Mouse (Mus musculus): ENCODE results near the gene Ncoa3. TPM values are rescaled to one million over a fixed set of nuclear protein-coding genes. Genes with fewer than 3 reads are reported as not detected.
"Not testable (repeated sequence)": the region's sequence is repeated elsewhere in the genome, so short reads cannot be mapped to it uniquely, and the experiment has no call there.

Ncoa3 gene
- total RNA-seq (2021): 10 to 100 TPM; 34.9 to 37.9 TPM

- intact Hi-C loops (cut with DNase I): loop anchor here (5.0 kb wide), 2 partner anchors 40 to 70 kb away; no protein-coding TSS in a partner anchor
- peak; percentile 91 to 92 for DNase-seq (ENCODE audit: low spot score in 2 of 2)
Observed at GRCm38 (mm10) chr2:165992270-165993172, at the start of gene Ncoa3. Ncoa3 (plus strand) TSS chr2:165992636.

GRCm38 (mm10) chr2:165943113-165943512 is 49.3 kb upstream of the Ncoa3 start:
- intact Hi-C loops (cut with DNase I): no loop called here
- DNase-seq (ENCODE audit: low spot score in 2 of 2): no peak

GRCm38 (mm10) chr2:165944576-165945351 is 47.7 kb upstream of the Ncoa3 start:
- DNase-seq (ENCODE audit: low spot score in 2 of 2): no peak
- intact Hi-C loops (cut with DNase I): no loop called here

GRCm38 (mm10) chr2:165946046-165946564 is 46.3 kb upstream of the Ncoa3 start:
- intact Hi-C loops (cut with DNase I): no loop called here

GRCm38 (mm10) chr2:165948007-165948406 is 44.4 kb upstream of the Ncoa3 start:
- intact Hi-C loops (cut with DNase I): no loop called here
- no peak for DNase-seq (ENCODE audit: low spot score in 2 of 2)

More at GRCm38 (mm10) chr2:165946046-165946564, 46.3 kb upstream of the Ncoa3 start:
- DNase-seq (ENCODE audit: low spot score in 2 of 2): no peak

- intact Hi-C loops (cut with DNase I): not testable (repeated sequence)
Observed at GRCm38 (mm10) chr2:165948785-165949184, 43.7 kb upstream of the Ncoa3 start.

GRCm38 (mm10) chr2:165949719-165950118 is 42.7 kb upstream of the Ncoa3 start:
- DNase-seq (ENCODE audit: low spot score in 2 of 2): peak; percentile 6 to 41

More at GRCm38 (mm10) chr2:165948785-165949184, 43.7 kb upstream of the Ncoa3 start:
- not testable (repeated sequence) for DNase-seq (ENCODE audit: low spot score in 2 of 2)

GRCm38 (mm10) chr2:165951432-165952068 is 40.9 kb upstream of the Ncoa3 start:
- intact Hi-C loops (cut with DNase I): no loop called here
- peak; percentile 8 to 20 for DNase-seq (ENCODE audit: low spot score in 2 of 2)

More at GRCm38 (mm10) chr2:165949719-165950118, 42.7 kb upstream of the Ncoa3 start:
- intact Hi-C loops (cut with DNase I): no loop called here

- intact Hi-C loops (cut with DNase I): no loop called here
- DNase-seq (ENCODE audit: low spot score in 2 of 2): peak; percentile 3 to 38
Observed at GRCm38 (mm10) chr2:165954872-165955271, 37.6 kb upstream of the Ncoa3 start.

- DNase-seq (ENCODE audit: low spot score in 2 of 2): no peak
- intact Hi-C loops (cut with DNase I): no loop called here
Observed at GRCm38 (mm10) chr2:165955386-165955785, 37.0 kb upstream of the Ncoa3 start.

GRCm38 (mm10) chr2:165956096-165956740 is 36.2 kb upstream of the Ncoa3 start:
- DNase-seq (ENCODE audit: low spot score in 2 of 2): no peak
- intact Hi-C loops (cut with DNase I): no loop called here

- intact Hi-C loops (cut with DNase I): no loop called here
- no peak for DNase-seq (ENCODE audit: low spot score in 2 of 2)
Observed at GRCm38 (mm10) chr2:165957257-165957828, 35.1 kb upstream of the Ncoa3 start.

- intact Hi-C loops (cut with DNase I): no loop called here
Observed at GRCm38 (mm10) chr2:165958556-165958955, 33.9 kb upstream of the Ncoa3 start.

GRCm38 (mm10) chr2:165960695-165961094 is 31.7 kb upstream of the Ncoa3 start:
- intact Hi-C loops (cut with DNase I): no loop called here
- DNase-seq (ENCODE audit: low spot score in 2 of 2): no peak

More at GRCm38 (mm10) chr2:165958556-165958955, 33.9 kb upstream of the Ncoa3 start:
- DNase-seq (ENCODE audit: low spot score in 2 of 2): no peak

GRCm38 (mm10) chr2:165962824-165963223 is 29.6 kb upstream of the Ncoa3 start:
- DNase-seq (ENCODE audit: low spot score in 2 of 2): no peak
- intact Hi-C loops (cut with DNase I): no loop called here

- DNase-seq (ENCODE audit: low spot score in 2 of 2): no peak
- intact Hi-C loops (cut with DNase I): no loop called here
Observed at GRCm38 (mm10) chr2:165964121-165964520, 28.3 kb upstream of the Ncoa3 start.

- no peak for DNase-seq (ENCODE audit: low spot score in 2 of 2)
- intact Hi-C loops (cut with DNase I): no loop called here
Observed at GRCm38 (mm10) chr2:165967076-165967475, 25.4 kb upstream of the Ncoa3 start.

- DNase-seq (ENCODE audit: low spot score in 2 of 2): no peak
- intact Hi-C loops (cut with DNase I): no loop called here
Observed at GRCm38 (mm10) chr2:165967823-165968555, 24.4 kb upstream of the Ncoa3 start.

Data from left cerebral cortex, postnatal 25 days (tissue).